Mouse (Mus musculus): ENCODE results near the gene Akr1b10. TPM values are rescaled to one million over a fixed set of nuclear protein-coding genes. Genes with fewer than 3 reads are reported as not detected.
"Not testable (repeated sequence)": the region's sequence is repeated elsewhere in the genome, so short reads cannot be mapped to it uniquely, and the experiment has no call there.

The Akr1b10 gene
- polyA plus RNA-seq, 1 experiment: not detected

- Histone ChIP-seq H3K9me3 (ENCODE audit: control insufficient read depth, low read length) (no peaks in the 10 kb centered on the region), H3K4me1 (ENCODE audit: control insufficient read depth) (peaks cover 14% of the 10 kb centered on the region), H3K27me3 (ENCODE audit: control insufficient read depth) (no peaks in the 10 kb centered on the region), H3K36me3 (ENCODE audit: control insufficient read depth) (no peaks in the 10 kb centered on the region), H3K4me3 (replicated peaks) (no peak overlapping the region)
- TF ChIP-seq GATA1 (IDR thresholded peaks at IDR 0.05; ENCODE audit: low read length): no peak
- TF ChIP-seq TAL1 (IDR thresholded peaks at IDR 0.05; ENCODE audit: low read length): no peak
Measured at GRCm38 (mm10) chr6:34388420-34389156, 4.6 kb downstream of the Akr1b10 start.

DNA sequence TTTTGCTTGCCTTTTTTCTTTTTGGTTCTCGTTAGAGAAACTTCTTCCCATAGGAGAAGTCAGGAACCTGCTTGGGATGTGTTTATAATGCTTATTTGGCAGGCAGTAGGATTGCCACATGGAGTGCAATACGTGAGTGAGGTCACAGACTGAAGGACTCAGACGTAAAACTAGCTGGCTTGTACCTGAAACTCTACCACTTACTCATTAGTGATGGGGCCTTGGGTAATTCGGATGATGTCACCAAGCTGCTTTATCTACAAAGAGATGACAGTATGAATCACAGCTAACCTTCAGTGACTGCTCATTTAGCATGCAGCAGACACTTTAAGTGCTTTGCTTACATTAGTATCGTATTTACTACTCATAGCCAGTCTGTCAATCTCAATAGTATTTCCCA is 11.9 kb downstream of the Akr1b10 start:
- Histone ChIP-seq H3K4me1 (ENCODE audit: control insufficient read depth) (no peaks in the 10 kb centered on the region), H3K9me3 (ENCODE audit: control insufficient read depth, low read length) (no peaks in the 10 kb centered on the region), H3K4me3 (replicated peaks) (no peak overlapping the region), H3K36me3 (ENCODE audit: control insufficient read depth) (no peaks in the 10 kb centered on the region), H3K27me3 (ENCODE audit: control insufficient read depth) (no peaks in the 10 kb centered on the region)
- no peak for TF ChIP-seq GATA1 (IDR thresholded peaks at IDR 0.05; ENCODE audit: low read length)
- TF ChIP-seq TAL1 (IDR thresholded peaks at IDR 0.05; ENCODE audit: low read length): no peak

DNA sequence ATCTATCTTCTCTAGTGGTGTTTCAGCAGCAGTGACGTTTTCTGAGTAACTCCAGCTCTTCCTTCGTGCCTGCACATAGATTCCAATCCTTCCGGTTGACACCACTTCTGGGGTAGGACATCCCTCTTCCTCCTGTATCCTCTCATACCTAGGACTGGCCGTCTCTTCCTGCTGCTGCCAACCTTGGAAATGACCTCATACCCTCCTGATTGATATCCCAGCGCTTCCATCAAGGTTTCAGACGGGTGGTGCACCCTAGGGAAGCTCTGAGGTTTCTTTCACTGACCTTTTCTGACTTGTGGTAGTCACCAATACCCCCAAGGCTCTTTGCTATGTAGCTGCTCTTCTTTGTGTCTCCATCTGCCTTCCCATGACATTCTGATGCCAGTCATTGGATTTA is 14.4 kb downstream of the Akr1b10 start:
- no peaks in the 10 kb centered on the region for H3K4me1 ChIP-seq (ENCODE audit: control insufficient read depth)
- no peaks in the 10 kb centered on the region for H3K36me3 ChIP-seq (ENCODE audit: control insufficient read depth)
- no peaks in the 10 kb centered on the region for H3K27me3 ChIP-seq (ENCODE audit: control insufficient read depth)
- no peak for TF ChIP-seq GATA1 (IDR thresholded peaks at IDR 0.05; ENCODE audit: low read length)
- TF ChIP-seq TAL1 (IDR thresholded peaks at IDR 0.05; ENCODE audit: low read length): no peak
- H3K4me3 ChIP-seq (replicated peaks): no peak overlapping the region
- no peaks in the 10 kb centered on the region for H3K9me3 ChIP-seq (ENCODE audit: control insufficient read depth, low read length)

DNA sequence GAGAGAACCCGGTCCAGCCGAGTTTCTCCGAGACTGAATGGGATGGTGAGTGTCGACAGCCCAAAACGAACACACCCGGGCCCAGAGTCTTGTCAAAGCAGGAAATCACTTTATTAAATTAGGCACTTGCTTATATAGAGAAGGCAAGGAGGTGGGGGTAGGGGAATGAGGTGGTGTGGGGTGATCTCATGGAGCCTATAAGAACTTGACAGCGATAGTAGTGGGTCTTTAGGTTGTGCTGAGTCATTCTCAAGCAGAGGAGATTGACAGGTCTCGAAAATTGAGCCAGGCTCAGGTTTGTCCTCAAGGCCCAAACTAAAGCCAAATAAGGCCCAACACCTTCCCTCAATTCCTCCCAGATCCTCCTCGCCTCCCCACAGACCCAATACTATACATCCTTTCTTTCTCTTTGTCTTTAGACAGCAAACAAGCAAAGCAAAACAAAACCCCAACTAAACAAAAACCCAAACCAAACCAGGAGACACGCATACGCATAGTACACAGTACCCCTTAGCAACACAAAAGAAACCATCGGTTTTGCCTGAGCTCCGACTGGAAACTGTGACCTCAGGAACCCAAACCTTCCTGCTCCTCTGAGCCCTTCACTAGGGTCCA is 15.7 kb downstream of the Akr1b10 start:
- no peaks in the 10 kb centered on the region for H3K4me1 ChIP-seq (ENCODE audit: control insufficient read depth)
- no peak for TF ChIP-seq TAL1 (IDR thresholded peaks at IDR 0.05; ENCODE audit: low read length)
- TF ChIP-seq GATA1 (IDR thresholded peaks at IDR 0.05; ENCODE audit: low read length): no peak
- H3K27me3 ChIP-seq (ENCODE audit: control insufficient read depth): no peaks in the 10 kb centered on the region
- H3K4me3 ChIP-seq (replicated peaks): no peak overlapping the region
- H3K36me3 ChIP-seq (ENCODE audit: control insufficient read depth): no peaks in the 10 kb centered on the region
- H3K9me3 ChIP-seq (ENCODE audit: control insufficient read depth, low read length): no peaks in the 10 kb centered on the region

DNA sequence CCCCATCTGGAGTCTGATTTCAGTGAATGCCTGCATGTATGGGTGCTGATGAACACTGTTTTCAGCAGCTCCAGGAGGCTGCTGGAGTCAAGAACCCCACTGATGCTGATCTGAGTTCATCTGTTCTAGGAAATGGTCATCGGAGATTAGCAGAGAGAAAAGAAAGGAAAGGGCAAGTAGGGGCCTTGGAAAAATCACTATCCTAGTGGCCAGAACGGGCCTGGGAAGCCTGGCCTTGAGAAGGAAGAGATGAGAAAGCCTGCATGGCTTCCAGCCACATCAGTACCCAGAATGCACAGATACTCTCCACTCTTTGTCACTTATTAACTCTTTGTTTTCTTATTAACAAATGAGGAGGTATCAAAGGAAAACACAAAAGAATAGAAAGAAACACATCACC is 16.7 kb downstream of the Akr1b10 start:
- TF ChIP-seq TAL1 (IDR thresholded peaks at IDR 0.05; ENCODE audit: low read length): no peak
- TF ChIP-seq GATA1 (IDR thresholded peaks at IDR 0.05; ENCODE audit: low read length): no peak
- no peaks in the 10 kb centered on the region for H3K27me3 ChIP-seq (ENCODE audit: control insufficient read depth)
- H3K36me3 ChIP-seq (ENCODE audit: control insufficient read depth): no peaks in the 10 kb centered on the region
- H3K4me1 ChIP-seq (ENCODE audit: control insufficient read depth): no peaks in the 10 kb centered on the region
- H3K9me3 ChIP-seq (ENCODE audit: control insufficient read depth, low read length): no peaks in the 10 kb centered on the region
- no peak overlapping the region for H3K4me3 ChIP-seq (replicated peaks)

DNA sequence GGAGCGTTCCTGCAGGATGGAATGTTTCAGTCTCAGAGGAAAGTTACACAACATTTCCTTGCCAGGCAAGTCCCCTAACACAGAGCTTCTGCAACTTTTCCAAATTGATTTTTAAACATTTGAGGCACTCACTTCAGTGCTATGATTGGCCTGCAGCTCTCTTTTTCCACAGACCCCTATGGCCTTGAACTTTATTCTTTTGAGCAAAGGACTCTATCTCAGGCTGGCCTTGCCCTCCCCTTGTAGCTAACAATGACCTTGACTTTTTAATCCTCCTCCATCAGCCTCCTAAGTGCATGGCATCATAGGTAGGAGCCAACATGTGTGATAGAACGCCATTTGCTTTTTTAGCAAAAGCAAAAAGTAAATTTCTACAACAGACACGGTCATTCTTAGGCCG is 22.7 kb downstream of the Akr1b10 start:
- TF ChIP-seq GATA1 (IDR thresholded peaks at IDR 0.05; ENCODE audit: low read length): no peak
- TF ChIP-seq TAL1 (IDR thresholded peaks at IDR 0.05; ENCODE audit: low read length): no peak
- Histone ChIP-seq H3K36me3 (ENCODE audit: control insufficient read depth) (no peaks in the 10 kb centered on the region), H3K27me3 (ENCODE audit: control insufficient read depth) (no peaks in the 10 kb centered on the region), H3K4me1 (ENCODE audit: control insufficient read depth) (no peaks in the 10 kb centered on the region), H3K9me3 (ENCODE audit: control insufficient read depth, low read length) (peaks cover 5% of the 10 kb centered on the region), H3K4me3 (replicated peaks) (no peak overlapping the region)

- no peak overlapping the region for H3K4me3 ChIP-seq (replicated peaks)
- TF ChIP-seq TAL1 (IDR thresholded peaks at IDR 0.05; ENCODE audit: low read length): no peak
- TF ChIP-seq GATA1 (IDR thresholded peaks at IDR 0.05; ENCODE audit: low read length): no peak
Measured at GRCm38 (mm10) chr6:34407403-34407802, 23.4 kb downstream of the Akr1b10 start.

DNA sequence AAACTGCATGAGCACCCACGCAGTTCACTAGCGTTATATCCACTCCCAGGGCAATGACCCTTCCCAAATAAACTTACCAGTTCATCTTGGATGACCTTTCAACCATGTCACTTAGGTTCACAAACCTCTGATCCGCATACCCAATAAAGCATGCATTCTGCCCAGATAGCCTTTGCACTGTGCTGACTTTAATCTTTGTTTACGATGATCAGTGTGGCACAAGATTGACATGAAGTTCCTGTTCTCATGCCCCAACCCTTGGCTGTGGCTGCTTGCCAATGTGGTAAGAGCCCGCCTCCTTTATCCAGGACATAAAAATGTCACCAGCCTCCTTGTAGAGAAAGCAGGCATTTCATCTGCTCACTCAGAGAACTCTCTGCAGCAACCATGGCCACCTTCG is 28.0 kb downstream of the Akr1b10 start, which contains the start of gene Akr1b7:
Gene Akr1b7 (plus strand): TSS at position 312 of the 400 bp plus-strand sequence.
- H3K4me3 ChIP-seq (replicated peaks): no peak within 1 kb of the TSS
- H3K9me3 ChIP-seq (ENCODE audit: control insufficient read depth, low read length): peaks cover 2% of the 10 kb centered on the region
- TF ChIP-seq TAL1 (IDR thresholded peaks at IDR 0.05; ENCODE audit: low read length): no peak
- TF ChIP-seq GATA1 (IDR thresholded peaks at IDR 0.05; ENCODE audit: low read length): no peak
- H3K4me1 ChIP-seq (ENCODE audit: control insufficient read depth): peaks cover 3% of the 10 kb centered on the region
- no peaks in the 10 kb centered on the region; the same call in 1 of the 2 replicates for H3K27me3 ChIP-seq (ENCODE audit: control insufficient read depth)
- H3K36me3 ChIP-seq (ENCODE audit: control insufficient read depth): no peaks in the 10 kb centered on the region

More at GRCm38 (mm10) chr6:34407403-34407802, 23.4 kb downstream of the Akr1b10 start:
- Histone ChIP-seq H3K27me3 (ENCODE audit: control insufficient read depth) (no peaks in the 10 kb centered on the region), H3K9me3 (ENCODE audit: control insufficient read depth, low read length) (peaks cover 5% of the 10 kb centered on the region), H3K36me3 (ENCODE audit: control insufficient read depth) (no peaks in the 10 kb centered on the region), H3K4me1 (ENCODE audit: control insufficient read depth) (no peaks in the 10 kb centered on the region)

DNA sequence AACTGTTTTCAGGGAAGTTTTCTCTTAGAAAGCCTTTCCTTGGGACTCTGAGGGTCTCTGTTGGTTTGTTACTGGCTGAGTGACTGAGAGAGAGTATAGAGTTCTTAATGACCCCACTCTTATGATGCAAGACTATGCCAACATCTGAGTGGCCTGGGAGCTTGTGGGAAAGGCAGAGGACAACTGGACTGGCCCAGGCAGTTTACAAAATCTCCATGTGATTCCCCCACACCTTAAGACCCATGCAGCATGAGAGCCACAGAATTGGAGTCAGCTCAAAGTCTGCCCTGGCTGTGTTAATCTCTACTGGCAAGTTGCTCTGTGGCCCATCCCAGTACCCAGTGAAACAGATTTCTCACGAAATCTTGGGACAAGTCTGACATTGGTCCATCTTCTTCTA is 28.7 kb downstream of the Akr1b10 start:
- H3K4me3 ChIP-seq (replicated peaks): no peak overlapping the region

GRCm38 (mm10) chr6:34413386-34413785 is 29.4 kb downstream of the Akr1b10 start:
- H3K4me1 ChIP-seq (ENCODE audit: control insufficient read depth); H3K27me3 ChIP-seq (ENCODE audit: control insufficient read depth): not testable (repeated sequence)

More for the DNA sequence above, 28.7 kb downstream of the Akr1b10 start:
- Histone ChIP-seq H3K9me3 (ENCODE audit: control insufficient read depth, low read length) (peaks cover 2% of the 10 kb centered on the region), H3K27me3 (ENCODE audit: control insufficient read depth) (no peaks in the 10 kb centered on the region; the same call in 1 of the 2 replicates), H3K36me3 (ENCODE audit: control insufficient read depth) (no peaks in the 10 kb centered on the region), H3K4me1 (ENCODE audit: control insufficient read depth) (peaks cover 3% of the 10 kb centered on the region)
- no peak for TF ChIP-seq GATA1 (IDR thresholded peaks at IDR 0.05; ENCODE audit: low read length)
- no peak for TF ChIP-seq TAL1 (IDR thresholded peaks at IDR 0.05; ENCODE audit: low read length)

More at GRCm38 (mm10) chr6:34413386-34413785, 29.4 kb downstream of the Akr1b10 start:
- not testable (repeated sequence) for H3K4me3 ChIP-seq (replicated peaks); H3K9me3 ChIP-seq (ENCODE audit: control insufficient read depth, low read length); H3K36me3 ChIP-seq (ENCODE audit: control insufficient read depth)

Measured in erythroblast, embryonic 14.5 days (primary cell).